Mouse (Mus musculus) embryonic fibroblast, embryonic 13.5 days (primary cell): Measurements from ENCODE around the gene Supt3. TPM values are rescaled to one million over a fixed set of nuclear protein-coding genes. Genes with fewer than 3 reads are reported as not detected.

Experiments
- H3K27ac ChIP-seq: 2 replicates; pipeline ENCODE4 v1.5.1; 2012; ENCODE audit warnings: low read length, control low read depth, inconsistent platforms; ENCODE audit not compliant: insufficient read depth
- H3K4me1 ChIP-seq: 2 replicates; pipeline ENCODE4 v1.6.1; 2011; ENCODE audit warnings: low read length; ENCODE audit not compliant: control insufficient read depth, insufficient read depth
- H3K4me3 ChIP-seq: 2 replicates; pipeline ENCODE4 v1.5.1; 2011; ENCODE audit warnings: mild to moderate bottlenecking, control low read depth, low read length; ENCODE audit not compliant: insufficient read depth
- CTCF ChIP-seq: IDR thresholded peaks from 2 replicates; pipeline ENCODE4 v1.5.1; 2011; ENCODE audit warnings: mild to moderate bottlenecking, control low read depth, low read length, moderate library complexity, borderline replicate concordance; ENCODE audit not compliant: insufficient read depth
- POLR2A ChIP-seq: IDR thresholded peaks from 2 replicates; pipeline ENCODE4 v1.6.1; 2011; ENCODE audit warnings: low read depth, mild to moderate bottlenecking, control low read depth, low read length, moderate library complexity
- polyA plus RNA-seq: library from polyadenylated mRNA; stranded (reverse); fragments of >200 nt; gene quantifications from 2 replicates; pipeline ENCODE4 v1.2.4, GENCODE M21; 2011; ENCODE audit warnings: low read depth; ENCODE audit not compliant: missing spikeins, insufficient read length

Supt3 gene
- polyA plus RNA-seq, 1 experiment, result 20.7 TPM

DNA sequence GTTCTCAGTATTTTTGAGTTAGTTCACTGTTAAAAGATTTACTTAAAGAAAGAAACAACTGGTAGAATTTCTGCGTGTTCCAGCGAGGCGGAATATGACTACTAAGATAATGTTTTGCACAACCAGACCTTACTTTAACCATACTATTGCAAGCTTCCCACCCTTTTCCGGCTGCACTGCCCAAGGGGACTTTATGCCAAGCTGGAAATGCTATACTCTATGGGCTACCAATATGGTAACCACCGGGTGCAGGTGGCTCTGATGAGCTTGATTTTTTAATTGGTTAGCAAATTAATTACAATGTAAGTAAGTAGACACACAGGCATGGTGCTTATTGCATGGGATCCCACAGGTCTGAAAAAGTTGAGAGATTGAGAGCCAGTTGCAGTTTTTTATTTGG lies 1.2 kb downstream of the Supt3 start:
- Histone ChIP-seq H3K4me1 (peaks cover under 1% of the 10 kb centered on the region), H3K4me3 (no peak overlapping the region), H3K27ac (no peak overlapping the region)
- TF ChIP-seq CTCF (no peak), POLR2A (no peak)

DNA sequence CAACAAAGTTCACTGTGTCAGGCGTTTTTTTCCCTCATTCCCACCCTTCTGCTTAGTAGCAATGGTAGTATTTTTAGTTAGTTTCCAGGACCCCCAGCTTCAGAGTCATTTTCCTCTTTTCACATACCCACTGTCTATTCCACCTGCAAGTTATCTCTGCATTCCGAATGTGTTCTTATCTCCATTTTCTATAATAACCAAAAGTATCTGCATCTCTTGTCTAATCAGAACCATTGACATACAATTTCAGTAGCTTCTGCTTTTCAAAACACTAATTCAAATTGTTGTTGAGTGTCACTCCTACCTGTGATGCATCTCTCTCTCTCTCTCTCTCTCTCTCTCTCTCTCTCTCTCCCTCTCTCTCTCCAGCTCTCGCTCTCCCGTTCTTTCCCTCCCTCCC lies 3.4 kb downstream of the Supt3 start:
- Histone ChIP-seq H3K4me3 (no peak overlapping the region), H3K27ac (no peak overlapping the region), H3K4me1 (no peaks in the 10 kb centered on the region)
- TF ChIP-seq POLR2A (no peak), CTCF (no peak)

DNA sequence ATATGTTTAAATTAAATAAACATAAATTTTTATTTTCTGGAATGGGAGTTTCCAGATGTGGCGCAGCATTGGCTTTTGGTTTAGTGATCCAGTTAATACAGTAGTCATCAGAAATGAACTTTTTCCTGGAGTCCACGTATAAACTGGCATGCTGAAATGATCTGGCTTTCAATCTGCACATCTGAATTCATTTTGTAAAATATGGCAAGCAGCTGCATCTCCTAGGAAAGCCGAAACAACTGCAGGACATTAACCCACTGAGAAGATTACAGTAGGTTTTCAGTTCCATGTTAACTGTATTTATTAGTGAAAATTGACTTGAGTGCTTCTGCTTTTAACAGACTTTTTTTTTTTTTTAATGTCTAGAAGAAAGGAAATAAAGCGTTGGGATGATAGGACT lies 5.4 kb downstream of the Supt3 start:
- H3K27ac ChIP-seq, result no peak overlapping the region
- TF ChIP-seq CTCF (no peak), POLR2A (no peak)
- H3K4me3 ChIP-seq, result no peak overlapping the region
- H3K4me1 ChIP-seq, result no peaks in the 10 kb centered on the region

DNA sequence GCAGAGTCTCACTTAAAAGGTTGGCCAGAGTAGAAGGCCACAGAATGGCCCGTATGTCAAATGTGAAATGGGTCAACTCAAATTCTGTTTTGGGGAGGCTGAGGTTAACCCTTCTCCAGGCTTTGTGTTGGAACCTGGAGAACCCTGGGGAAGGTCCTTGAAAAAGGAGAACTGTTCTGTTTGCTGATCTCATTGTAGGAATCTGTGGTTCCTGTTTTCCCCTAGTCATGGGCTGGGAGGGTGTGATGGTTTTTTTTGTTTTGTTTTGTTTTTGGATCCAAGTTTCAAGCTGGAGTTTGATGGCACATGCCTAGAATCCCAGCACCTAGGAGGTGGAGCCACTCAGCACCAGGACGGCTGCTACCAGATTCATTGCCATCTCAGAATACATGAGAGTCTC lies 6.2 kb downstream of the Supt3 start:
- Histone ChIP-seq H3K4me3 (no peak overlapping the region), H3K27ac (no peak overlapping the region), H3K4me1 (no peaks in the 10 kb centered on the region)
- no peak for TF ChIP-seq POLR2A
- TF ChIP-seq CTCF, result no peak

DNA sequence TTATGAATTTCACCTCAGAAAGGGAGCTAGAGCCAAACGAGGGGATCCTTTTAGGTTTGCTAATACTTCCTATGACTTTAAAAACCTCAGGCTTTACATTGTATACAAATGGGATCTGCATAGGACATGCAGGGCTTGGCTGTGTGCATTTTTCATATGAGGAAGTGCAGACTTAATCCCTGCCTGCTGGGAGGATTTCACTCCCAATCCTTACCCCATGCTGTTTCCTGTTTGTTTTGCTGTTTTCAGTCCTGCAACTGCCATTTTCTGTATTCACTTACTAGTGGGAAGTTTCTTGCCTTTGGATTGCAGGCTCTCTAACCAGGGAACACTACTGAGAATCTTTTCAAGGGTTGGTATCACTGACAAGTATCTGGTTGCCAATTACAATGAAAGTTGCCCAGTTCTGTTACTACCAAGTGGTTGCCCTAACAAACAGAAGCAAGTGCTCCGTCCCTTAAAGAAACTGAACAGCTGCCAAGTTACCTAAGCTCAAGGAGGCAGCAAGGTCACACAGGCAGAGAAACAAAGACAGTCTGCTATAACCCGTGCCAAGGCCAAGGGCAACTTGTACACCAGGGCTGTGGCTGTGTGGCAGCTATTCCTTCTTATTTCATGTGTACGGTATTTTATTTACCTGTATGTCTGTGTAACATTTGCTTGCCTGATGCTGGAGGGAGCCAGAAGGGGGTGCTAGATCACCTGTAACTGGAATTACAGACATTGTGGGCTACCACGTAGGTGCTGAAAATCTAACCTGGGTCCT lies 12.2 kb downstream of the Supt3 start:
- no peak for TF ChIP-seq POLR2A
- Histone ChIP-seq H3K4me1 (no peaks in the 10 kb centered on the region), H3K27ac (no peak overlapping the region), H3K4me3 (no peak overlapping the region)

DNA sequence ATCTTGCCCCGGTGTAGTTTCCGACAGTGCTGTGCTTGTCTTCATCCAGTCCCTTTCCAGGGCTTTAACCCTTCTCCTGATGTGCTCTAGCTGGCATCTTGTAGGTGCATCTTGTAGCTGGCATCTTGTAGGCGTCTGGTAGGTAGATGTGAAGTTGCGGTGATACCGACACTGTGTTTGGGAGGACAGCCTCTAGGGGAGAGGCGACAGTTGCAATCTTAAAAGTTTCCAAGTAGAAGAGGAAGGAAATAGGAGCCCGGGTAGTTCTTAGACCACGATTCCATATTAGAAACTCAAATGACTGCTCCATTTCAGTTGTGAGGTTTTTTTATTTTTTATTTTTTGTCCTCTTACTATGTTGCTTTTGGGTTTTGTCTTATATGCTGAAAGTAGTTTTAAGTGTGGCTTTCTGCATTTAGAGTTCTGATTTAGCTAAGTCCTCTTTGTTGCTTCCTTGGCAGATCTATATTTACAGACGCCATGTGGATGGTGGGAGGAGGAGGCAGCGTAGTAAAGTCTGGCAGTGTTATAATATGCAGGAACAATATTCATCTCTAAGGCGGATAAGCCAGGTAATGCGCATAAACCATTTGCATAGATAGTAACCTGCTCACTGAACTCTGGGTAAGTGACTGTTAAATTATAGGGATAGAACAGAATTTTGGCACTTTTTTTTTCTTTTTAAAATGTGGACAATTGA lies 15.4 kb downstream of the Supt3 start:
- Histone ChIP-seq H3K4me3 (no peak overlapping the region), H3K27ac (no peak overlapping the region), H3K4me1 (no peaks in the 10 kb centered on the region)
- TF ChIP-seq POLR2A, result no peak
- TF ChIP-seq CTCF, result no peak

DNA sequence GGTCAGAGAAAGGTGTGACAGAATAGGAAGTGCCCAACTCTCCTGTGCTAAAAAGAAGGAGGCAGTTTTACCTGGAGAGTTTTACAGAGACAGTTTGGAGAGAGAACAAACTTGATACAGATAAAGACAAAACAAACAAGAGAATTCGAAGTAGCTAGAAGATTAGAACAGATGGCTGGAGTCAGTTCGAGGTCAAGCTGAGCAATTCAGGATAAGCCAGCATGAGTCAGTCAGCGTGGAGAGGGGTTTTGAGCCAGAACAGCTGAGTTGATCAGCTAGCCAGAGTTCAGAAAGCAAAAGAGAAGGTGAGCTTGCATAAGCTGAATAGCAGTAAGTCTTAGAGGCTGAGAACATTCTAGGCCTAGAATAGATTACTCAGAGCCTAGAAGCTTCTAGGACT lies 20.4 kb downstream of the Supt3 start:
- TF ChIP-seq CTCF, result no peak
- no peak for TF ChIP-seq POLR2A

DNA sequence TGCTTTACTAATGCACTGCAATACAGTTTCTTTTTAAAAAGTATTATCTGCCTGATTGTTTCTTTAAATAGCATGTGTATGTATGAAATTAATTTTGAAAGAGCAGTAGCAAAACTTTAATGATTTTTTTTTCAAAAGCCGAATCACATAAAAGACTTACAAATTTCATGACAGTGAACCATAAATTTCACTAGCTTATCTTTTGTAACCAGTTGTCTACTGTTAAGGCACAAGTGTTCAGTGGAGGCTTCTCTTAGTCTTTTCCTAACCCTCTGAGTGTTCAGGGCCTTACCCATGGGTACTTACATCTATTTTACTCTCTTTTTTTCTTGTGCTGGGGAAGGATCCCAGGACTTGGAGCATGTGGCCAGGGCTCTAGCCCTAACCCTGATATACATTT lies 30.1 kb downstream of the Supt3 start:
- TF ChIP-seq POLR2A (no peak), CTCF (no peak)
- Histone ChIP-seq H3K4me3 (no peak overlapping the region), H3K27ac (no peak overlapping the region), H3K4me1 (no peaks in the 10 kb centered on the region)

More for the DNA sequence above, 20.4 kb downstream of the Supt3 start:
- H3K4me1 ChIP-seq, result no peaks in the 10 kb centered on the region
- no peak overlapping the region for H3K4me3 ChIP-seq
- H3K27ac ChIP-seq, result no peak overlapping the region

DNA sequence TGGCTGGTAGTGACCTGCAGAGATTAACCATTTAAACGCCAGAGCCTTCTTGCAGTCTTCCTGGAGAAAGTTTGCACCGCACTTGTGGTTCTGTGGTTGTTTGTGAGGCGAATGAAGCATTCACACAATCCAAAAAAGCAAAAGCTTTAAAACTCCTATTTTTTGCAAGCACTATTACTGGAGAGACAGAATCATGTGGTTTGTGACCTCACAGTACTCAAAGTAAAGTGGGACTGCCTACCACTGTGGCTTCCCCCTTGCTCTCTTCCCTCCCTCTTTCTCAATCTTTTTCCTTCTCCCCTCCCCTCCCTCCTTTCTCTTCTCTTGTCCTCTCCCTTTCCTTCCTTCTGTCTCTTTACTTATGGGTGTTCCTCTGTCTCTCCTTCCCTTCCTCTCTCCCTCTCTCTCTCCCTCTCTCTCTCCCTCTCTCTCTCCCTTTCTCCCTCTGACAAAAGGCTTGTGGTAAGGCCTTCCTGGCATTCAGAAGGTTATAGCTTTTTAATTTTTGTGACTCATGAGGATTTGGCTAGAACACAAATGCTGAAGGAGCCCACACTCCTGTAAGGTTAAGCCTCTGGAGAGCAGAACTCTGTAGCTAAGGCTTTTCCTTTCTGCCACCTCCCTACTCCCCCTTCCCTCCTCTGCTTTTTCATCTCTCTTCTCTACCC lies 37.7 kb downstream of the Supt3 start, which contains the start of gene Runx2:
Gene Runx2 (minus strand): TSS at position 290 of the 668 bp plus-strand sequence.
- Histone ChIP-seq H3K27ac (peak within 1 kb of the TSS; percentile 94), H3K4me3 (peak within 1 kb of the TSS; percentile 22), H3K4me1 (0 out of 2 replicates have a peak, but pooled peaks cover 4% of the 10 kb centered on the region)
- TF ChIP-seq CTCF, result no peak
- 0 out of 2 replicates have a peak, but pooled peaks have one; percentile 18 for TF ChIP-seq POLR2A
